Mouse (Mus musculus): ENCODE data around the gene Capza1. TPM values are rescaled to one million over a fixed set of nuclear protein-coding genes. Genes with fewer than 3 reads are reported as not detected.

Gene Capza1
- total RNA-seq, 2 experiments from 2014 or later = 34.2 to 39.5 TPM

DNA sequence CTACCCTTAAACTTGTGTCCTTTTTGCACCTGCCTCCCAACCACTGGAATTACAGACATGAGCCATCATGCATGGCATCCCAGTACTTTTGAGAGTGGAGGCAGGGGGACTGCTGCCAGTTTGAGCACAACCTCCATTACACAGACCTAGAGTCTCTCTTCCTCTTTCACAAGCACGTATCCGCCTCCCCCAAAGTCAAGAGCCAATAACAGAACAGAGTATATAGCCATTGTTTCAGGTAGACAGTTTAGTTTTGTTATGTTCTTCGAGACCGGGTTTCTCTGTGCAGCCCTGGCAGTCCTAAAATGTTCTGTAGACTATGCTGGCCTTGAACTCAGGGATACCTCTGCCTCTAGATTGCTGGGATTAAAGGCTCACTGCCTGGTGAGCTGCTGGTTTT is 52.1 kb downstream of the Capza1 start:
- H3K4me3 ChIP-seq = no peak overlapping the region
- H3K27ac ChIP-seq = no peak overlapping the region
- no peak for TF ChIP-seq CTCF (conservative IDR thresholded peaks at IDR 0.05)
- DNase-seq (ENCODE audit: low spot score in 2 of 2) = no peak

DNA sequence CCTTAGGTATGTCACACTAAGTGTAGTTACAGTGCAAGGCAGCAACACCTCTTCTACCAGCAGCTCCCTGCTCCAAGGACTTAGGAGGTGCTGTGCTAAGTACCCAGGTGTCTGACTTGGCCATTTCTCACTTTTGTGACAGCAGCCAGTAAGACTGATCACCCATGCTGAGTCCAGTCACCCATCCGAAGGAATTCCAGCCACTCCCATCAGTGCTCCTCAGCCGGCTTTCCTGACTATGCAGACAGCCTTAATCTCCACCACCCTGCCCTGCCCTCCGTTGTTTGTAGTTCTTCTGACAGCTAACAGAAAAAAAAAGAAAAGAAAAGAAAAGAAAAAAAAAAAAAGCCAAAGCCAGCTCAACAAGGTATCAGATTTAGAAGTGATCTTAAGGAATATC is 52.6 kb downstream of the Capza1 start:
- no peak for TF ChIP-seq CTCF (conservative IDR thresholded peaks at IDR 0.05)
- DNase-seq (ENCODE audit: low spot score in 2 of 2) = no peak
- no peak overlapping the region for H3K4me3 ChIP-seq
- no peak overlapping the region for H3K27ac ChIP-seq

DNA sequence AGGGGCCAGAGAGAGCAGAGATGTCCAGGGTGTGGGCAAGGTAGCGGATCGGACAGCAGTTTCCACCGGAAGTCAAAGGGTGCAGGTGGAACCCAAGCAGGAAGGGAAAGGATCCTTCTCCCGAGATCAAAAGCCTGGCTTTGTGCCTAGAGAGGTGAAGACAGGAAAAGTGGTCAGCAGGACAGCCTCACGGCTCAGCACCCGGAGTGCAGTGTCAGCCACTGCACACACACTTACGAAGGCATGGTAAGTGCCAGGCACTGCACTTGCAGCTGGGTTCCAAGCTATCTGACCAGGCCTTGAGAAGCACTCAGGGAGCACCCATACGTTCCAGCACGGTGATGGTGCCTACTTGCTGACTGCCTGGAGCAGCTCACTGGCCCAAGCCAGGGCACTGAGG is 58.8 kb downstream of the Capza1 start:
- H3K27ac ChIP-seq = no peak overlapping the region
- no peak for TF ChIP-seq CTCF (conservative IDR thresholded peaks at IDR 0.05)
- no peak for DNase-seq (ENCODE audit: low spot score in 2 of 2)
- H3K4me3 ChIP-seq = no peak overlapping the region

DNA sequence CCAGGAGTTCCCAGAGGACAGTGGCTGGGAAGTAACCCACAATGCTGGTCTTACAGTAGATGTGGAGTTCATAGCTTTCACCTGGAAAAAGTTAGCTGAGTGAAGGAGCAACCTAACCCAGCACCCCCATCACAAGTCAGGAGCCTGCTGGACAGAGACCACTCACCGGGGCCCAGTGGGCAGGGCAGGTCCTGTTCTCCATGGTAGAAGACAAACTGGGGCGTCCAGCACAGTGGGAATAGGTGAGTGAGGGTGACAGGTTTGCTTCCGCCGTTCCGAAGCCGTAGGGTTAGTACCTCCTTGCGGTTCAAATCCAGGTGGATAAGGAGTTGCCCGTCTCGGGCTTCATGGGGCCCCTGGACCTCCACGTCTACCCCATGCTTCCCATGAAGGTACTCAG is 60.0 kb downstream of the Capza1 start:
- TF ChIP-seq CTCF (conservative IDR thresholded peaks at IDR 0.05) = no peak
- no peak overlapping the region for H3K27ac ChIP-seq
- no peak overlapping the region for H3K4me3 ChIP-seq
- no peak for DNase-seq (ENCODE audit: low spot score in 2 of 2)

DNA sequence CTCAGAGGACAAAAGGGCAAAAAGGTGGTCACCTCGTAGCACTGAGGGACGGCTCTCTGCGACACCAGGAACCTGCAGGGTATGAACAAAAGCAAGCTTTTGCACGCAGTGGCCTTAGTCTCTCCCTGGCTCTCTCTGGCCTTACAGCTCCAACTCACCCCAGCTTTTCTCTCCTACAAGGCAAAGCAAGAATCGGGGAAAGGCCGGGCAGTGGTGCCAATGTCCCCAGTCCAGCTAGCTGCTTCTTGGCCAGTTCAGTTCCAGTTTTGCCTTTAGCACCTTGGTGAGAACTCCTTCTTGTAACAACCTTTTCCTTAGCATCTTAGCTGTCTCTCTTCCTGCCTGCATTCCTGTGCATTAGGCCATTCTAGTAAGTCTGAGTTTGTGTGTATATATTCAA is 62.8 kb downstream of the Capza1 start:
- DNase-seq (ENCODE audit: low spot score in 2 of 2) = no peak
- H3K4me3 ChIP-seq = no peak overlapping the region
- H3K27ac ChIP-seq = no peak overlapping the region
- no peak for TF ChIP-seq CTCF (conservative IDR thresholded peaks at IDR 0.05)

DNA sequence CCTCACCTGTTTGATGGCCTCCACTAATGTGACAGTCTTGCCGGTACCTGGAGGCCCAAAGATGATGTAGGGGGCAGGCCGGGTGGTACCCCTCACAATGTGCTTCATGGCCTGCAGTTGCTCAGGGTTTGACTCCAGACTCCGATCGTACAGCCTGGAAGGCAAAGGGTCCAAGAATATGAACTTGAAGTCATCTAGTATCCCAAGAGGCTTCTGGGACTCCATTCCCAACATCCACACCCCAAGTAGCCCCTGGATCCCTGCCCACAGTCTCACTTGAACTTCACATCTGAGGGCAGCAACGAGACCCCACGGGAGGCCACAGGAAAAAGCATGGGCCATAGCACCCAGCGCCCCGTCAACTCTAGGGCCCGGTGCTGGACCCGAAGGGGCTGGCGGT is 63.6 kb downstream of the Capza1 start:
- Histone ChIP-seq H3K4me3 (no peak overlapping the region), H3K27ac (no peak overlapping the region)
- DNase-seq (ENCODE audit: low spot score in 2 of 2) = peak in 1 of 2 experiments; percentile 1
- no peak for TF ChIP-seq CTCF (conservative IDR thresholded peaks at IDR 0.05)

DNA sequence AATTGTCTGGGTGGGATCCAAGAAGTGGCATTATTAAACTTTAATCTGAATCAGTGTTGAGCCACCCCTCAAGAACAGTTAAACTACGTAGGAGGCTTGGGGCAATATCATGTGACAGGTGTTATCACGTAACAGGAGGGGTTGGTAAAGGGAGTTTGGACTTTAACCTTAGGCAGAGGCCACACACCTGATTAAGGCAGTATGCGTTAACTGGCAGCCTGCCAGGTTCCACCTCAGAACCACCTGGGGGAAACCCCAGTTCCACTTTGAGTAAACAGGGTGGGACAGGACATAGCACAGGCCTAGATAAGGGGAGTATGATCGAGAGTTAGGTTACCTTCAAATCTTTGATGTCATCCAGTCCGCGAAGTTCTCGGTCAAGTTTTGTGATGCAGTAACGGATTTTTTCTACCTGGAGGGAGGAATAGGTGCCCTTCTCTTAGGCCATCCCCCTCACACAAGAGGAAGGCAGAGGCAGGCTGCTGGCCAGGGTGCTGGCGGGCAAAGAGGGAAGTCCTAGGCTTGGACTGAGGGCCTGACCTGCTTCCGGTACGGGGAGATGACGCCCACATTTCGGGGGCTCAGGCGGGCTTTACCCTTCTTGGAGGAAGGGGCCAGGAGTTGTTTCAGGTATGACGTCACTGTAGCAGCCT is 67.7 kb downstream of the Capza1 start:
- DNase-seq (ENCODE audit: low spot score in 2 of 2) = no peak
- TF ChIP-seq CTCF (conservative IDR thresholded peaks at IDR 0.05) = no peak
- no peak overlapping the region; the same call in 1 of the 2 replicates for H3K27ac ChIP-seq

DNA sequence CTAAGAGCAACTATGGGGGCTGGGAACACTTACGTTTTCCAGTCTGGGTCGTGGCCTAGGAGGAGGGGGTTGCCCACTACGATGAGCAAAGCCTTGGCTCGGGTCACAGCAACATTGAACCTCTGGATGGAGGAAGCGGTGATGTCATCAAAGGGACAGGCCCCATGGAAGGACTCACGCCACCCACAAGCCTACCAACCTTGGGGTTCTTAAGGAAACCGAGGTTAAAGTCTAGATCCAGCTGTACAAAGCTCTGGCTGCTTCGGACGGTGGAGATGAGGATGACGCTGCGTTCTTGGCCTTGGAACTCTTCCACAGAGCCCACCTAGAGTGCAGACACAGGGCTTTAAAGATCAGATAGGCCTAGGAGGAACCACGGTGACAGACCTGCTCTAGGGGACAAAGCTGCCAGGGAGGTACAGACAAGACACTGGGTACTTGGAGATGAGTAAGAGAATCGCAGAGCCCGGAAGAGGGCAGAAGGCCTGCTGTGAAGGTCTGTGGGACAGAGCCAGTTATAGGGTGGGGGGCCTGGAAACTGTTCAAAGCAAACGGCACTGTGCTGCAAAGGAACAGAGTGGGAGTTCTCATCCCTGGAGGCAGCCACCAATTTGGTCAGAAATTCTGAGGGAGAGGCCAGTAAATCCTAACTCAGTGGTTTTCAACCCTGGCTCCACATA is 68.5 kb downstream of the Capza1 start:
- Histone ChIP-seq H3K27ac (no peak overlapping the region; the same call in 1 of the 2 replicates), H3K4me3 (no peak overlapping the region)
- DNase-seq (ENCODE audit: low spot score in 2 of 2) = no peak
- no peak for TF ChIP-seq CTCF (conservative IDR thresholded peaks at IDR 0.05)

More for the DNA sequence above, 67.7 kb downstream of the Capza1 start:
- no peak overlapping the region for H3K4me3 ChIP-seq

DNA sequence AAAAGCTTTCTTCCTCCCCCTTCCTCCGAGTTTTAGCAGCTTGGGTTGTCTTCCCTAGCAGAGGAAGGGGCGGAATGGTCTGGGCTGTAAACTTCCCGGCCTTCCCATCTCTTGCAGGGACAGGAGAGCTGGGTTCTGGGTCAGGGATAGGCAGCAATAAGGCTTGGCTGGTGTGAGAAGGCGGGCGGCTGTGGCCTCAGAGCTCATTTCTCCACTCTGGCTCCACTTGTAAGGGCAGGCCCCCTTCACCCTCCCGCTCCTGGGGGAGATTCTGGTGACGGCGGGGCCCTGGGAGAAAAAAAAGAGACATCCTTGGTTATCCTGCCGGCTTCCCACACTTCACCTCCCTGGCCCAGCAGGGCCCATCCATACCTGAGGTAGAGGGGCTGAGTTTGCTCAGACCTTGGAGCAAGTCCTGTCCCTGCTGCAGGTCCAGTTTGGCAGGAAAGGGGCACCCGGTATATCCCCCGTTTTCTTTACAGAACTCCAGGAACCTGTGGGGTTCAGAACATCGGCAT is 69.3 kb downstream of the Capza1 start:
- DNase-seq (ENCODE audit: low spot score in 2 of 2) = peak in 1 of 2 experiments; percentile 7
- H3K27ac ChIP-seq = no peak overlapping the region
- no peak for TF ChIP-seq CTCF (conservative IDR thresholded peaks at IDR 0.05)

DNA sequence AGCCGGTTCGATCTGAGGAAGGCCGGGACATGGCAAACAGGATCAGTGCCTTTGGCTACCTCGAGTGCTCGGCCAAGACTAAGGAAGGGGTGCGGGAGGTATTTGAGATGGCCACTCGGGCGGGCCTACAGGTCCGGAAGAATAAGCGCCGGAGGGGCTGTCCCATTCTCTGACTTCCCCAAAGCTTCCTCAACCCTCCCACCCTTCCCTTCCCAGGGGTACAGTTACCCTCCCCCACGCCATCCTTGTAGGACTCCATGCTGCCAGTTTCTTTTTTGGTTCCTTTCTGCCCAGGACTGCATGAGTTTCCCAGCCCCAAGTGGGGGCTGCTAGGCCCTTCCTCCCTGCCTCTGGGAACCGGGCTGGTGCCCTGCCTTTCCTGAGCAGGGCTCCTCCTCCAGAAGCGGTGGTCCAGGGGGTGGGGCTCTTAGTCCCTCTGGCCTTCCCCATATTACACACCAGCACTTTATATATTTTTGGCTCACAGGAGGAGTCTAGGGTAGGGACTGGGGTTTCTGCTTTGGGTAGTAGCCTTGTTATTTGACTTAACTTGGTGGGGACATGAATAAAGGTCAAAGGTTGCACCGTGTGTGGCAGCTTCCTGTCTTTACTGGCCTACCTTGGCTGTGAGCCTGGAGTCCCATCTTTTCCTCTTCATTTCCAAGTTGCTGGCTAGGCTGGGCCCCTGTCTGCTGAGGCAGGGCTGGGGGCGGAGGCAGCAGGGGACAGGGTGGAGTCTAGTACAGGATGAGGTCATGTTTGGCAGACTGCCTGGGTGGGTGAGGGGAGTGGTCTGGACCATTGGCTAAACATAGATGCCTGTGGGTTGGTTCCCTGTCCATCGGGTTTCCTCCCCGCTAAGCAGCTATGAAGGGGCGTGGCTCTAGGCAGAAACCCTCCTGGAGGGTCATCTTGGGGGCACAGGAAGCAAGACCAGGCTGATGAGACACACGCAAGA is 70.2 kb downstream of the Capza1 start:
- no peak overlapping the region for H3K4me3 ChIP-seq
- H3K27ac ChIP-seq = no peak overlapping the region; the same call in 1 of the 2 replicates
- TF ChIP-seq CTCF (conservative IDR thresholded peaks at IDR 0.05) = no peak
- peak; percentile 58 to 68 for DNase-seq (ENCODE audit: low spot score in 2 of 2)

More for the DNA sequence above, 69.3 kb downstream of the Capza1 start:
- H3K4me3 ChIP-seq = no peak overlapping the region

DNA sequence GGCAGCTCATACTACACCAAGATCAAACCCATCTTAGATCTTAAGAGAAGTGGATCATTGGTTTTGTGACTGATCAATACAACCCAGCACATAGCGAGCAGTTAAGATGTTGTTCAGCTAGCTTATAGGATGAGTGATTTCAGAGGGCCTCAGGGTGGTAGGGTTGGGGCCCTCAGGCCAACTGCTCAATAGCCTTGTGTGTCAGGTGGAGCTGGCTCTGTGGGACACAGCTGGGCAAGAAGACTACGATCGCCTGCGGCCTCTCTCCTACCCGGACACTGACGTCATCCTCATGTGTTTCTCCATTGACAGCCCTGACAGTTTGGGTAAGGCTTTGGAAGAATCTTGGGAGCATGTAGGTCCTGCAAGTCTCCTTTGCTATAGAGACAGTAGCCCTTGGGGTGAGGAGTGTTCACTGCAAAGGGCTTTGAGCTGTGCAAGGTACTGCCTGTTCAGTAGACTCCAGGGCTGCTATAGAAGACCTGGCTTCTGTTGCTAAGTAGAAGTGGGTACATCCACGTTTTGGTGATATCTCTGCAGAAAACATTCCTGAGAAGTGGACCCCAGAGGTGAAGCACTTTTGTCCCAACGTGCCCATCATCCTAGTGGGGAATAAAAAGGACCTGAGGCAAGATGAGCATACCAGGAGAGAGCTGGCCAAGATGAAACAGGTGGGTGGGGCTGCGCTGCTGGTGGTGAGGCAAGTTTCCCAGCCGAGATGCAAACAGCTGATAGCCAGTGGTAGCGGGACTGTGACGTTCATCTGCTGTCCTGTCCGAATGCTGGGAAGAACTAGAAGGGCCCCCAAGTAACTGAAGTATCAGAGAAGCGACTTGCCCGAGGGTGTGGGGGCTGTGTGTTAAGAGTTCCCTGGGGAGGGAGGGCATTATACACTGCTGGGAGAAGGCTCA is 71.7 kb downstream of the Capza1 start:
- H3K4me3 ChIP-seq = no peak overlapping the region
- TF ChIP-seq CTCF (conservative IDR thresholded peaks at IDR 0.05) = no peak
- no peak overlapping the region for H3K27ac ChIP-seq
- DNase-seq (ENCODE audit: low spot score in 2 of 2) = no peak

DNA sequence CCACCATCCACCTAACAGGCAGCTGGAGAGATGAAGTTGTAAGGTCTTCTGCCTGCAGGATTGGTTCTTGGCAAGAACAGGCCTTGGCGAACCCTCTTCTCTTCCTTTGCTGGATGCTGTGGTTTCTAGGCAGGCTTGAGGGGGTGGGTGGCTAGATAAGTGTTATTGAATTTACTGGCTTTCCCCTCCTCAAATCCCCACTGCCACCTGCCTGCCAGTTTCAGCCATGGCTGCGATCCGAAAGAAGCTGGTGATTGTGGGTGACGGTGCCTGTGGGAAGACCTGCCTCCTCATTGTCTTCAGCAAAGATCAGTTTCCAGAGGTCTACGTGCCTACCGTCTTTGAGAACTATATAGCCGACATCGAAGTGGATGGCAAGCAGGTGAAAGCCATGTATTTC is 72.6 kb downstream of the Capza1 start:
- Histone ChIP-seq H3K4me3 (no peak overlapping the region), H3K27ac (peak overlapping the region; percentile 46; the same call in 1 of the 2 replicates)
- 0 out of 2 replicates have a peak, but pooled peaks have one; percentile 14 for TF ChIP-seq CTCF (conservative IDR thresholded peaks at IDR 0.05)
- DNase-seq (ENCODE audit: low spot score in 2 of 2) = no peak
